Mouse (Mus musculus) megakaryocyte-erythroid progenitor cell, adult 5-6 weeks (primary cell): ENCODE data around the gene Clybl. TPM values are rescaled to one million over a fixed set of nuclear protein-coding genes. Genes with fewer than 3 reads are reported as not detected.

ENCODE experiments used
- ATAC-seq: replicated peaks from 2 replicates; pipeline ENCODE4 v1.8.0; 2016; ENCODE audit warnings: mild to moderate bottlenecking, inconsistent platforms; ENCODE audit not compliant: severe bottlenecking, poor library complexity, low FRiP score, low TSS enrichment
- total RNA-seq, 2 experiments: library from RNA; stranded (forward) in 1 of 2; stranded (reverse) in 1 of 2; fragments of 200-1000, 215-1000 nt in 1 of 2; fragments of >200 nt in 1 of 2; fragmentation: Nextera tagmentation in 1 of 2; gene quantifications; 2 replicates each; pipeline ENCODE4 v1.2.3; 2014 to 2017

The Clybl gene
- total RNA-seq, 2 experiments from 2014 or later = 47.9 to 56.6 TPM

GRCm38 (mm10) chr14:122376482-122377143, 195.1 kb downstream of the Clybl start:
- ATAC-seq = no peak

DNA sequence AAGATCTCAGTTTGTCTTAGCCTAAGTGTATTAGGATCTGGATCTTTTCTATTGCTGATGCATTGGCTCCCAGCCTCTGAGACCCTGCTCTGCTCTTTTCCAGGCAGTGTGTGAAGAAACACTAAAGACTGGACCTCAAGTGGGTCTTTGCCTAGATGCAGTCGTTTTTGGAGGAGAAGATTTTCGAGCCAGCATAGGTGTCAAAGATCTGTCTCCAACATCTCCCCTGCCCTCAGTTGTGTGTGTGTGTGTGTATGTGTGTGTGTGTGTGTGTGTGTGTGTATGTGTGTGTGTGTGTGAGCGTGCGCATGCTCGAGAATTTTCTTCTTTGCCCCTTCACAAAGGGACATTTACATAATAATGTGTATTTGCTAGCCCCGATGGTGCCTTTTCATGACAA, 196.2 kb downstream of the Clybl start:
- ATAC-seq = no peak

DNA sequence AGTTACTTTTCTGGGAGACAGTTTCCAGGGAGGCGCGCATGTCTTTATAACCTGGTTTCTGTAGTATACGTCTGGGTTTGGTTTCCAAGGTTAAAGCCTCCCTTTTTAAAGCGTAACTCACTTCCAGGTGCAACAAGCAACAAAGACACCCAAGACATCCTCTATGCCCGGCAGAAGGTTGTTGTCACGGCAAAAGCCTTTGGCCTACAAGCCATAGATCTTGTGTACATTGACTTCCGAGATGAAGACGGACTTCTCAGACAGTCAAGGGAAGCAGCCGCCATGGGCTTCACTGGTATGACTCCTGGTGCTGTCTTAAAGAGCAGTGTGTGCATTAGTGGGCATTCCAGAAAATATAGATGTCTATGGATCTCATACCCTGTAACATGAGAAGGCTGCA, 197.6 kb downstream of the Clybl start:
- ATAC-seq = no peak

GRCm38 (mm10) chr14:122379996-122380395, 198.5 kb downstream of the Clybl start:
- no peak for ATAC-seq

DNA sequence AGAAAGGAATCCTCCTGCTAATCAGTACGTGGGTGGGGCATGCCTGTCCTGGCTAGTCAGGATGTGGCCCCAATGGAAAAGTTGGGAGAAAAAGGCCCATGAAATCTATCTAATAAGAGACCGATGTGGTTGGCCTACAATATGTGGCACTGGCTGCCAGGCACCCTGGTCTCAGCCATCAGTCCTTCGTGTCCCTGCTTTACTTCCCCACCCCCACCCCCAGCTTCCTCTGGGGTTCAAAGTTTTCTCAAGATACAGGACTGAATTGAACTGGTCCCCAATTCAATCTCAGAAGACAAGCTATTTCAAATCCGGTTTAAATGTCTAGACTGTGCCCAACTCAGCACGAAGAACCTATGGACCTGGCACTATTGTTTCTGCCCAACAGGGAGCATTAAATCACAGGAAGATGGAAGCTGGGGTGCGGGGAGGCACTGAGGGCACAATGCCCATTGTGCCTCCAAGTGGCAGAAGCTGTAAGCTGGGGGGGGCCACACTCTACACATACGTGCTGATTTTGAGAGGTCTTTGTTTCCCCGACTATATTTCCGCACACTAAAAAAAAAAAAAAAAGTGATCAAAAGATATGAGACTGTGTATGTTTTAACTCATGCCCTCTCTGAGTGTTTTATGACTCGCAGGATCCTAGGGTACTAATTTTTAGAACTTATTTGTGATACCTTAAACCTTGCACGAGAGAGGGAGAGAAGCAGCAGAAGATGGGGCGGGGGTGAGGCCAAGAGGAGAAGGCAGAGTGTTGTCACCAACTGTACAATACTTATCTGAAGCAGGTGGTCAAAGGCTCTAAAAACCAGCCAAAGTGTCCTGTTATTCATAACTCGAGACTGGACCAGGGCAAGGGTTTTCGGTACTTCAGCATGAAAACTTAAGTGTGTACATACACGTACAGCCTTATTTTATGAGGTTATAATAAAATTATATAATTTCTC, 199.7 kb downstream of the Clybl start:
- no peak for ATAC-seq

- ATAC-seq = no peak
Observed at GRCm38 (mm10) chr14:122382281-122382680, 200.8 kb downstream of the Clybl start.

DNA sequence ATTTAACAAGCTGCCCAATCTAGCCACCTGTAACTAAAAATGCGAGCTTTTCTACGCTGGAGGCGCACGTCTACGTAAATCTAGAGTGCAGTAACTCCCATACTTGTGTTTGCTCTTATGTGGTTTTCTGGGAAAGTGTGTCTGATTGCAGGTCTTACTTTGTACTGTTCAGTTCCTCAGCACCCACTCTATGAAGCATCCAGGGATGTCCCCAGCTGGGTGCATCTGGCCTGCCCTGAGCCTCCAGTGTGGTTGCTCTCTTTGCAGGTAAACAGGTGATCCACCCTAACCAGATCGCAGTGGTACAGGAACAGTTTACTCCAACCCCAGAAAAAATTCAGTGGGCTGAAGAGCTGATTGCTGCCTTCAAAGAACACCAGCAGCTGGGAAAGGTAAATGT, 202.4 kb downstream of the Clybl start:
- no peak for ATAC-seq

DNA sequence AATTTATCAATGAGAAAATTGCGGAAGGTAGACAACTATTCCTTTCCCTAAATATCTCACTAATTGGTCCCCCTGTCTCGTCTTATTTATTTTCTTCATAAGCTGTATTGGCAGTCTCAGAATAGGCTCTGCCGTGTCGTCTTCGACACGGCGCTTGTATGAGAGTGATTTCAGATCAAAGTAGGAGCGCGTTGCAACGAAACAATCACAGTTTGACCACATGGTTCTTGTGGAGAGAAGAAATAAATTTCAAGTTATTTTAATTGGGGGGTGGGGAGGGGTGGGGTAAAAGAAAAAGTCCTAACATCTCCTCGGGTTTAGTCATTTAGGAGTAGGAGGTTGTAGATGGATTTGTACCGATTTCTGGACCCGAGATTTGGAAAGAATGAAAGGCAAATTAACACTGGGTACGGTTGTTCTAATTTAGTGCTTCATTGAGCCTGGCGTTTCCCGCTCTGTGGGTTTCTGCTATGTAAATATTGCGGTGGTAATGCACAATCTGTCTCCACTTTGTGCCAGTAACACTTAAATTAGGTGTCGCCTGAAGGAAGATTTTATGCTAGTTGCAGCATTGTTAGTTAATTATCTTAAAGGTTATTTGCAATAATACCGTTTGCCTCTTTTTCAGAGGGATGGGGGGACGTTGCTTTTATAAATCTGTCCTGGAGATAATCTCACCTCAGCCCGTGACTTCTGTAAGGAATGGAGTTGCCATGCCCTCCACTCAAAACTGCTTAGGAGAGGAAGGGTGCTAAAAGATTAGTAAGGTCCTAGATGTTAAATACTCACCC, 203.1 kb downstream of the Clybl start:
- no peak for ATAC-seq

GRCm38 (mm10) chr14:122385238-122385534, 203.7 kb downstream of the Clybl start:
- no peak for ATAC-seq

- ATAC-seq = no peak
Observed at GRCm38 (mm10) chr14:122385758-122386157, 204.3 kb downstream of the Clybl start.

DNA sequence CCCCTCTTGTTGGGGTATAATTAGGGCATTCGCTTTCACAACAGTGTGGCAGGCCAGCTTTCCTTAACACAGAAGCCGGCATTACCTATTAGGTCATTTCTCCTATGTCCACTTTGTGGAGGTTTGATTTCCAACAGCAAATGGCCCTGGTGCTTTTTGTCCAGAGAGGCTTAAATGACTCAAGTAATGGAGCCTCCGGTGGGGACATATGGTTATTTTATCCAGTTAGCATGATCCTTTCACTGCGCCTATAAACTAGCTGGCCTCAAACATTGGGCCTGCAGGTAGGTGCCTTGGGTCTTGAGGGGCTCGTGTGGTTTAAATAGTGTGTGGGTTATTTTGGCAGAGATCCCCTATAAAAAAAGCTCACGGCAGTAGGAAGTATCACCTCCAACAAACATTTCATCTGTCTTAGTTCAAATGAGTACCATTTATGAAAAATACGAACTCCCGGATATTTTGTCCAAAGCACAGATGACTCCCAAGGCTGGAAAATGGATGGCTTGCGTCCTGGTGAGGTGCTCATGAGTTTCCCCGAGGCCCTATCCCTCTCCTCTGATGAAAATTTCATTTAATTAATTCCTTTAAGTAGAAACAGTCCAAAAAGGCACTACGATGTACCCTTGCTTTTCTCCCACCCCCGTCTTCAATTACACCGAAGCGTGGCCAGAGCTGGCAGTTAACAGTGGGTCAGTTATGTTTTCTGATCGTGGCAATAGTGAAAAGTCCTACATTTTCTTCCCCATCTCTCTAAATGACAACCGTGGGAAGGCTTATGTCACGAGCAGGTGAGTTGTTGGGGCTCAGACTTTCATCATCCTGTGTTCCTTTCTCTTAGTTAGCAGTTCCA, 205.0 kb downstream of the Clybl start:
- no peak for ATAC-seq

- ATAC-seq = no peak
Observed at GRCm38 (mm10) chr14:122387781-122388180, 206.3 kb downstream of the Clybl start.

- no peak for ATAC-seq
Observed at GRCm38 (mm10) chr14:122388431-122389031, 207.0 kb downstream of the Clybl start.

DNA sequence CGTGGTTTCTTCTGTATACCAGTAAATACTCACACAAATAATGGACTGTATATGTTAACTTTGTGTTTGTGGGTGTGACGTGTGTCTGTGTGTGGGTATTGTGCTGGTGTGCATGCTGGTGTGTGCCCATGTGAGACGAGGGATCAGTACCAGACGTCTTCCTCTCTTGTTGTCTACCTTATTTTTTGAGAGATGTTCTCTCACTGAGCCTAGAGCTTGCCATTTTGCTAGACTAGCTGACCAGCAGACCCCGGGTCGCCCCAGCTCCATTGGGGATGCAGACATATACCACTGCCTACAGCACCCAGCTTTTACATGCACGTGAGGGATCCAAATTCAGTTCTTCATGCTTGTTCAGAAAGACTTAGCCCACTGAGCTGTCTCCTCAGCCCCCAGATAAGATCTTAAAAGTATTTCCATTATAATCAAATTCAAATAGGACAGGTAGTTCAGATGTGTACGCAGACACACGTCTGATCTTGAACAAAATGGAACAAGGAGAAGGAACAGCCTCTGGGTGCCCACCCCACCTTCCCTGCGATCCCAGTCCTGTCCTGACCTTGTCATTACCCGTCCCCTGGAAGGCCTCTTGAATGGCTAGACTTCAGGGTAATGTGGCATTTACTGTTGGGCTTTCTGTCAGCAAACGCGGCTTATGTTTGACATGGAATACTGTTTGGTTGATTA, 208.3 kb downstream of the Clybl start:
- ATAC-seq = no peak

DNA sequence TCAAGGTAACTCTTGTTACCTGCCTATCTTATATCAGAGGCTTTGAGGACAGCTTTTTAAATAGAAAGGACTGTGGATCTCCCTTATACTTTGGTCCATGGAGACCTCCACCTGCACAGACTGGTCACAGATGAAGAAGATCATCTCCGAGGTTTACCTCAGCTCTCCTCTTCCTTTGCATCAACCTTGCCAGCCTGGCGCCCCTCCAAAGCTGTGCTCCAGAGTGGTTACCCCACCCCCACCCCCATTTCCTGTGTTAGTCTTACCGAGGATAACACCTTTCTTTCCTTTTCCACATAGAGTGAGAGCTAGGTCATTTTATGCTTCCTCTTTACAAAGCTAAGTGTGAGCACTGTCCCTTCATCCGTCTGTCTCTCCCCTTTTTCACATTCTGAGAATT, 209.4 kb downstream of the Clybl start:
- ATAC-seq = no peak

DNA sequence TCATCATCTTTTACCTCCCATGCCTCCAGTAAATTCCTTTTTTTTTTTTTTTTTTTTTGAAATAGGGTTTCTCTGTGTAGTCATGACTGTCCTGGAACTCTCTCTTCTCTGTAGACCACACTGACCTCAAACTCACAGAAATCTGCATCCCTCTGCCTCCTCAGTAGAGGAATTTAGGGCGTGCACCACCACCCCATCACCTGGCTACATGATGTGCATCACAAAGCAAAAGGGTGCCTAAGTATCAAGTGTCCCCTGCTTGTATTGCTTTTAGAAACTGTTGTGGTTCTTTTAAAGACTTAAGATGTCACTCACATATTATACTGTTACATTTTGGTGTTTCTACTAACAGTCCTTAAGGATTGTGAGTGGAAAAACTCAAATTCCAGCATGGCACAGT, 211.6 kb downstream of the Clybl start:
- ATAC-seq = no peak

GRCm38 (mm10) chr14:122398676-122399075, 217.2 kb downstream of the Clybl start:
- no peak for ATAC-seq

DNA sequence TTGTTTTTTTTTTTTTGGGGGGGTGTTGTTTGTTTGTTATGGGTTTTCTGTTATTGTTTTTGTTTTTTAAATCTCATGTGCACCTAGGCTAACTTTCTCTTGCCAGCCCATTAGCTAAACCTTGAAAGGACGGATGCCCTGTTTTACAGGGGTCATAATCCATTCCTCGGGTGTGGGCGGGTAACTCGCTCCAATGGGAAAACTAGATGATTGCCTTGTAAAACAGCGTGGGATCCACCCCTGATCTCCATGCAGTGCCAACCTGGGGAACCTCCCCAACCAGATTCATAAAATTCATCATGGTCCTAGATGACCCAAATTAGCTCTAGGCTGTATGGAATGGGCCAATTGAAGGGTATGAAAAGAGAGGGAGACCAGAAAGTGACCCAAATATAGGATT, 218.4 kb downstream of the Clybl start:
- no peak for ATAC-seq
